Mouse (Mus musculus) testis, adult 2 months (tissue): ENCODE measurements around the gene Tle3. TPM values are rescaled to one million over a fixed set of nuclear protein-coding genes. Genes with fewer than 3 reads are reported as not detected.

Experiments used
- H3K27ac ChIP-seq: fragments of 200-500 bp; 2 replicates; pipeline ENCODE4 v1.5.1; 2012; ENCODE audit warnings: low read depth, low read length; ENCODE audit not compliant: control insufficient read depth, insufficient read depth
- H3K27me3 ChIP-seq: fragments of 200-500 bp; 2 replicates; pipeline ENCODE4 v1.6.1; 2012; ENCODE audit warnings: mild to moderate bottlenecking, low read length, moderate library complexity; ENCODE audit not compliant: control insufficient read depth, insufficient read depth
- H3K36me3 ChIP-seq: fragments of 200-500 bp; 2 replicates; pipeline ENCODE4 v1.6.1; 2012; ENCODE audit warnings: mild to moderate bottlenecking, low read length; ENCODE audit not compliant: control insufficient read depth, insufficient read depth
- H3K4me1 ChIP-seq: fragments of 200-500 bp; 2 replicates; pipeline ENCODE4 v1.6.1; 2012; ENCODE audit warnings: low read length; ENCODE audit not compliant: control insufficient read depth, insufficient read depth
- H3K4me3 ChIP-seq: fragments of 200-500 bp; 2 replicates; pipeline ENCODE4 v1.5.1; 2012; ENCODE audit warnings: low read depth, mild to moderate bottlenecking, low read length, moderate library complexity, mixed read lengths; ENCODE audit not compliant: control insufficient read depth
- CTCF ChIP-seq: fragments of 200-500 bp; IDR thresholded peaks from 2 replicates; pipeline ENCODE4 v1.5.1; 2012; ENCODE audit warnings: low read depth, mild to moderate bottlenecking, inconsistent platforms, low read length, moderate library complexity; ENCODE audit not compliant: control insufficient read depth, insufficient read depth, insufficient replicate concordance
- POLR2A ChIP-seq: fragments of 200-500 bp; IDR thresholded peaks from 2 replicates; pipeline ENCODE4 v1.6.1; 2012; ENCODE audit warnings: low read depth, mild to moderate bottlenecking, inconsistent platforms, low read length, moderate library complexity; ENCODE audit not compliant: control insufficient read depth
- polyA plus RNA-seq: library from polyadenylated mRNA; depleted of rRNA; stranded (reverse); fragments of >200 nt; gene quantifications from 2 replicates; pipeline ENCODE4 v1.2.3, GENCODE M21; 2012

The Tle3 gene
- polyA plus RNA-seq, 1 experiment = 153 TPM

GRCm38 (mm10) chr9:61426493-61426892 is 54.3 kb downstream of the Tle3 start:
- Histone ChIP-seq H3K4me3 (no peak overlapping the region), H3K27me3 (no peaks in the 10 kb centered on the region), H3K36me3 (no peaks in the 10 kb centered on the region), H3K27ac (no peak overlapping the region), H3K4me1 (no peaks in the 10 kb centered on the region)
- TF ChIP-seq CTCF (no peak), POLR2A (no peak)

GRCm38 (mm10) chr9:61427051-61427450 is 54.9 kb downstream of the Tle3 start:
- H3K27me3 ChIP-seq = no peaks in the 10 kb centered on the region

GRCm38 (mm10) chr9:61427901-61428300 is 55.7 kb downstream of the Tle3 start:
- no peak for TF ChIP-seq POLR2A
- no peak for TF ChIP-seq CTCF
- H3K4me1 ChIP-seq = no peaks in the 10 kb centered on the region
- no peaks in the 10 kb centered on the region for H3K36me3 ChIP-seq
- no peak overlapping the region for H3K4me3 ChIP-seq
- H3K27ac ChIP-seq = no peak overlapping the region
- H3K27me3 ChIP-seq = no peaks in the 10 kb centered on the region

More at GRCm38 (mm10) chr9:61427051-61427450, 54.9 kb downstream of the Tle3 start:
- Histone ChIP-seq H3K27ac (no peak overlapping the region), H3K4me1 (no peaks in the 10 kb centered on the region), H3K36me3 (no peaks in the 10 kb centered on the region), H3K4me3 (no peak overlapping the region)
- no peak for TF ChIP-seq POLR2A
- no peak for TF ChIP-seq CTCF

GRCm38 (mm10) chr9:61431830-61432229 is 59.7 kb downstream of the Tle3 start:
- no peak overlapping the region for H3K27ac ChIP-seq
- no peaks in the 10 kb centered on the region for H3K27me3 ChIP-seq
- H3K4me3 ChIP-seq = no peak overlapping the region
- no peaks in the 10 kb centered on the region for H3K36me3 ChIP-seq
- H3K4me1 ChIP-seq = no peaks in the 10 kb centered on the region
- no peak for TF ChIP-seq CTCF

- no peaks in the 10 kb centered on the region for H3K36me3 ChIP-seq
- H3K27me3 ChIP-seq = no peaks in the 10 kb centered on the region
- H3K4me3 ChIP-seq = no peak overlapping the region
- TF ChIP-seq POLR2A (no peak), CTCF (no peak)
- H3K4me1 ChIP-seq = no peaks in the 10 kb centered on the region
- H3K27ac ChIP-seq = no peak overlapping the region
Measured at GRCm38 (mm10) chr9:61433206-61433605, 61.0 kb downstream of the Tle3 start.

- Histone ChIP-seq H3K27ac (no peak overlapping the region), H3K27me3 (no peaks in the 10 kb centered on the region)
- TF ChIP-seq POLR2A (no peak), CTCF (no peak)
Measured at GRCm38 (mm10) chr9:61434062-61434461, 61.9 kb downstream of the Tle3 start.

GRCm38 (mm10) chr9:61435191-61435989 is 63.2 kb downstream of the Tle3 start:
- Histone ChIP-seq H3K4me1 (no peaks in the 10 kb centered on the region), H3K4me3 (no peak overlapping the region), H3K36me3 (no peaks in the 10 kb centered on the region), H3K27ac (no peak overlapping the region), H3K27me3 (no peaks in the 10 kb centered on the region)
- TF ChIP-seq CTCF = no peak
- TF ChIP-seq POLR2A = no peak

More at GRCm38 (mm10) chr9:61434062-61434461, 61.9 kb downstream of the Tle3 start:
- Histone ChIP-seq H3K4me1 (no peaks in the 10 kb centered on the region), H3K4me3 (no peak overlapping the region), H3K36me3 (no peaks in the 10 kb centered on the region)
